Mouse (Mus musculus) forebrain, embryonic 12.5 days (tissue): Measurements from ENCODE around the gene Klhdc7a. TPM values are rescaled to one million over a fixed set of nuclear protein-coding genes. Genes with fewer than 3 reads are reported as not detected.

ENCODE experiments used
- ATAC-seq: fragments of 200-750 bp; cut with Nextera tagmentation; 2 replicates; pipeline ENCODE4 v1.8.0; 2017; ENCODE audit warnings: moderate TSS enrichment; ENCODE audit not compliant: low FRiP score
- H3K27ac ChIP-seq: fragments of 300-500 bp; sonication (generic); 2 replicates; pipeline ENCODE4 v1.5.1; 2016; ENCODE audit warnings: mild to moderate bottlenecking
- H3K27me3 ChIP-seq: fragments of 300-500 bp; sonication (generic); 2 replicates; pipeline ENCODE4 v1.6.1; 2016; ENCODE audit warnings: mild to moderate bottlenecking
- H3K36me3 ChIP-seq: fragments of 300-500 bp; sonication (generic); replicated peaks from 2 replicates; pipeline ENCODE4 v1.6.1; 2016; ENCODE audit warnings: mild to moderate bottlenecking
- H3K4me1 ChIP-seq: fragments of 300-500 bp; sonication (generic); 2 replicates; pipeline ENCODE4 v1.6.1; 2016
- H3K4me2 ChIP-seq: fragments of 300-500 bp; sonication (generic); 2 replicates; pipeline ENCODE4 v1.6.1; 2016; ENCODE audit warnings: mild to moderate bottlenecking, moderate library complexity
- H3K4me3 ChIP-seq: fragments of 300-500 bp; sonication (generic); replicated peaks from 2 replicates; pipeline ENCODE4 v1.5.1; 2016; ENCODE audit warnings: mild to moderate bottlenecking
- H3K9ac ChIP-seq: fragments of 300-500 bp; sonication (generic); 2 replicates; pipeline ENCODE4 v1.6.1; 2016; ENCODE audit warnings: mild to moderate bottlenecking
- H3K9me3 ChIP-seq: fragments of 300-500 bp; sonication (generic); 2 replicates; pipeline ENCODE4 v1.6.1; 2016
- WGBS: fragments of 180-500 bp; shearing (Covaris S2); methylation state at CpG from one replicate; pipeline ENCODE4 v1.1.7; 2016; 5-methylcytosine and 5-hydroxymethylcytosine counted together
- microRNA counts: library from miRNA; unstranded; fragments of <30 nt; microRNA quantifications from one replicate; lab custom pipeline; 2017
- microRNA-seq: library from miRNA; unstranded; fragments of <30 nt; microRNA quantifications from one replicate; pipeline ENCODE4, GENCODE M21; 2017
- polyA plus RNA-seq: library from polyadenylated mRNA; unstranded; fragments of >200 nt; fragmentation: Nextera tagmentation; extraction: Ambion mirVana; gene quantifications from 2 replicates; pipeline ENCODE4 v1.2.1, GENCODE M21; 2016

Klhdc7a gene
- polyA plus RNA-seq, 1 experiment from 2014 or later = 0.20 TPM

DNA sequence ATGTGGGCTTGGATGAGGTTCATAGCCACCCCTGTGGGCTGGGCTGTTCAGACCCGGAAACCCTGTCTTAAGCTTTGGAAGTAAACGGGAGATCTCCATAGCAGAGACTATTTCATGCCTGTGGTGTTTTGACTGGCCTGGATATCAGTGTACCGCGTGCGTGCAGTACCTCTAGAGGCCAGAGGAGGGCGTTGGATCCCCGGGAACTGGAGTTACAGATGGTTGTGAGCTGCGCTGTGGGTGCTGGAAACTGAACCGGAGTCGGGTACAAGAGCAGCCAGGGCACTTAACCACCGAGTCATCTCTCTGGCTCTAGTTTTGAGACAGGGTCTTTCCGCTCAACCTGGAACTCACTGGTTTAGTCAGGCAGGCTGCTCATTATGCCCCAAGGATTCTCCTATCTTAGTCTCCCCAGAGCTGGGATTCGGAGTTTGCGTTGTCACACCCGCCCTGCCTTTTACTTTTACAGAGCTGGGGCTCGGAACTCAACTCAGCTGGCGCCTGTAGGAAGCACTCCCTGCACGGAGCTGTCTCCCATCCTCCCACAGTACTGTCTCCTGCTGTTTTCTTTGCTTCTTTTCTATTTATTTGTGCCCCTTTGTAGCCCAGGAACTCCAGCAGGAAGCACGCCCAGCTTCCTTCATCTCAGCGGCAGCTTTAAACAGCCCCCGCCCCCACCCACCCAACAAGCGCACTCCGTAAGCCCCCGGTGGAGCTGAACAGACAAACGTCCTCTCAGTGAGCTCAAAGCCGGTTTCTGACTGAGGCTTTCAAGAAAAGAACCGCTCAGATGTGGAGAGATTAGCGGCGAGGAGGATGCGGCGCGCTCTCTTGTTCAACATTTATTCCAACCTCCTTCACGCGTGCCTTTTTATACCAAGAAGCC is 42.3 kb downstream of the Klhdc7a start:
- H3K4me3 ChIP-seq = peak overlapping the region; percentile 34
- H3K9me3 ChIP-seq = 0 out of 2 replicates have a peak, but pooled peaks cover 5% of the 10 kb centered on the region
- peak overlapping the region; percentile 48 for H3K9ac ChIP-seq
- peak overlapping the region; percentile 83 for H3K27ac ChIP-seq
- 13% methylated on average over 34 of the region's 34 CpGs for WGBS
- H3K4me2 ChIP-seq = peak overlapping the region; percentile 64
- no peaks in the 10 kb centered on the region for H3K36me3 ChIP-seq
- peaks cover 46% of the 10 kb centered on the region for H3K27me3 ChIP-seq
- ATAC-seq = peak; percentile 67
- peaks cover 29% of the 10 kb centered on the region for H3K4me1 ChIP-seq

DNA sequence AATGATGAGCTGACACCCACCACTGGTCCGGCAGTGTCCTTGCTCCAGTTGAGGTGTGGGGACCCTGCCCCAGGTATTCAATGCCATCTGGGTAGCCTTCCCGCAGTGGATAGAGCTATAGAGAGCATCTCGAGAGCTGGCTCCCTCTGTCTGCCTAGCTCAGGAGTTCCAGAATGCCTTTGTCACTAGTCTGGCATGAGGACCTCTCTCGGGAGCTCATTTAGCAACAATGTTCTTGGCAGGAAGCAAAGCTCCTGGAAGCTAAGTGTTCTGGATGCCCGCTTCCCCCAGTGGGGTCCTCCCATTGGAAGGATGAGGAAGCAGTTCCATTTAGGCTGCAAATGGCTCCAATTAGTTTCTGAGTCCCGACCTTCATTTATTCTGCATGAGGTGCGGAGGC is 51.1 kb downstream of the Klhdc7a start:
- H3K4me3 ChIP-seq = no peak overlapping the region
- H3K36me3 ChIP-seq = no peaks in the 10 kb centered on the region
- no peak overlapping the region for H3K27ac ChIP-seq
- peaks cover 30% of the 10 kb centered on the region; the same call in 1 of the 2 replicates for H3K27me3 ChIP-seq
- no peak overlapping the region for H3K9ac ChIP-seq
- H3K9me3 ChIP-seq = no peaks in the 10 kb centered on the region
- no peak for ATAC-seq
- H3K4me2 ChIP-seq = no peak overlapping the region
- 72% methylated on average over 7 of the region's 7 CpGs for WGBS
- H3K4me1 ChIP-seq = peaks cover 11% of the 10 kb centered on the region

MicroRNA genes within 50 kb of the gene (microRNA counts, 519-probe panel; counts per million panel counts)
- microRNA mmu-miR-2139 (lab: Ali Mortazavi, UCI) = not detected

Small RNA genes lying within 50 kb of the gene (microRNA-seq; reads per million reads assigned to microRNA genes)
- gene Mir2139 = not detected

Other genes starting within 250 kb of the Klhdc7a start
- gene Pax7, start 134.5 kb downstream of the Klhdc7a start, polyA plus RNA-seq = 0.37 and 0.43 TPM in 2 replicates